Mouse (Mus musculus) CD4-positive helper T cell, adult 2 months (primary cell): Measurements from ENCODE around the gene Tigar.

Experiments
- DNase-seq: peaks from one replicate; pipeline ENCODE4 v3.0.0-alpha.2; 2012; ENCODE audit warnings: low read depth, missing footprints, low spot score

Gene Tigar

GRCm38 (mm10) chr6:127142154-127143123, 33.1 kb upstream of the Tigar start:
- DNase-seq, result peak; percentile 82

GRCm38 (mm10) chr6:127138962-127139361, 29.6 kb upstream of the Tigar start:
- no peak for DNase-seq

- DNase-seq, result no peak
Measured at GRCm38 (mm10) chr6:127133433-127134245, 24.3 kb upstream of the Tigar start.

GRCm38 (mm10) chr6:127132719-127133118, 23.4 kb upstream of the Tigar start:
- no peak for DNase-seq

- DNase-seq, result no peak
Measured at GRCm38 (mm10) chr6:127131946-127132345, 22.6 kb upstream of the Tigar start.

GRCm38 (mm10) chr6:127130377-127130776, 21.0 kb upstream of the Tigar start:
- DNase-seq, result no peak

GRCm38 (mm10) chr6:127129659-127130058, 20.3 kb upstream of the Tigar start:
- no peak for DNase-seq

GRCm38 (mm10) chr6:127123506-127123905, 14.1 kb upstream of the Tigar start:
- DNase-seq, result no peak

- DNase-seq, result no peak
Measured at GRCm38 (mm10) chr6:127122996-127123395, 13.6 kb upstream of the Tigar start.

- DNase-seq, result peak; percentile 25
Measured at GRCm38 (mm10) chr6:127122221-127122806, 13.0 kb upstream of the Tigar start.

GRCm38 (mm10) chr6:127114753-127115456, 5.5 kb upstream of the Tigar start:
- DNase-seq, result no peak

- DNase-seq, result peak; percentile 31
Measured at GRCm38 (mm10) chr6:127108368-127109060, 843 bp downstream of the Tigar start.

GRCm38 (mm10) chr6:127107413-127107812, 1.9 kb downstream of the Tigar start:
- DNase-seq, result no peak

GRCm38 (mm10) chr6:127106726-127107125, 2.6 kb downstream of the Tigar start:
- DNase-seq, result no peak

- DNase-seq, result no peak
Measured at GRCm38 (mm10) chr6:127106189-127106588, 3.2 kb downstream of the Tigar start.

- DNase-seq, result peak; percentile 37
Measured at GRCm38 (mm10) chr6:127105107-127105506, 4.2 kb downstream of the Tigar start.

- DNase-seq, result no peak
Measured at GRCm38 (mm10) chr6:127104396-127105029, 4.8 kb downstream of the Tigar start.

GRCm38 (mm10) chr6:127103506-127104275, 5.7 kb downstream of the Tigar start:
- no peak for DNase-seq

GRCm38 (mm10) chr6:127094565-127094964, 14.8 kb downstream of the Tigar start:
- DNase-seq, result no peak
